Mouse (Mus musculus) heart, postnatal 14 days (tissue): ENCODE results near the gene Tbx15. TPM values are rescaled to one million over a fixed set of nuclear protein-coding genes. Genes with fewer than 3 reads are reported as not detected.
A peak's percentile ranks its signal among the peaks of the same experiment; 100 is the strongest.
"Not testable (repeated sequence)": the region's sequence is repeated elsewhere in the genome, so short reads cannot be mapped to it uniquely, and the experiment has no call there.

Source experiments
- DNase-seq, 2 experiments: peaks; one replicate each; pipeline ENCODE4 v3.0.0; 2021 to 2022
- intact Hi-C: fragments of 180-260 bp; cut with DNase I; formaldehyde crosslinking; loops from one replicate; pipeline ENCODE4 v1.15.1; 2025
- total RNA-seq, 2 experiments: library from RNA; stranded (reverse); gene quantifications; 2 replicates each; pipeline ENCODE4 v1.2.3; 2021

Tbx15 gene
- total RNA-seq, 2 experiments from 2014 or later, result 0.10 to 0.48 TPM

DNA sequence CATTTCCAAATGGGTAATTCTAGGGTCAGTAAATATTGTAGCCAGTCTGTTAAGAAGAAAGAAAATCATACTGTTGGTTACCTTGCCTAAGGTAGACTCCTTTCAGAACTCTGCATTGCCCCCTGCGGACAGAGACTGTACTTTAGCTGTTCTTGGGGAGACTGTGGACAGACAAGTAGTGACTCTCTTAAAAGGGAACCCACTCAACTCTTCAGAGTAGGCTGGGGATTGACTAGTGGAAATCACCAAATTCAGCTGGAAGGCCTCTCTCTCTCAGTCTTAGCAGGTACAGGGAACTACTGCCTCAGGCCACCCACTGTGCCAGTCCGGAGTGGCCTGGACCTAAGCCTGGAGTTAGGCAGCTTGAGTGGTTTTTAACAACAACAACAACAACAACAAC lies 21.8 kb downstream of the Tbx15 start:
- intact Hi-C loops, result no loop called here
- no peak for DNase-seq

DNA sequence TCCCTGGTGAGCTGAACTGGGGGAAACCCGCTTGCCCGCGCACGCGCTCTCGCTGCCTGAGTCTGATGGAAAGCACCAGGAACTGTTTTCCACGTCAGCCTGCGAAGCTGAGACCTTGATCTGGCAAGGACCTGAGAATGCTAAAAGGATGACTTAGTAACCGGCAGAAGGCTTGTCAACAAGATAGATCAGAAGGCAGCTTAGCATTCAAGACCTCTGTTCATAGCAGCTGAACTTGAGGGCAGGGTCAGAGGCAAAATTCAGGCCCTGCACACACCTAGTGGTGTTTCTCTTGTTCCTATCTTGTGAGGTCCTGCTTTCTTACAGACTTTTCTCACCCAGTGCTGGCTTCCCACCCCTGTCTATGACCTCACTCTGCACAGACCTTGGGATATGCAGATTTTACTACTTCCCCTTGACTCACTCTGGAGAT lies 23.3 kb downstream of the Tbx15 start:
- DNase-seq, result no peak
- intact Hi-C loops, result no loop called here

DNA sequence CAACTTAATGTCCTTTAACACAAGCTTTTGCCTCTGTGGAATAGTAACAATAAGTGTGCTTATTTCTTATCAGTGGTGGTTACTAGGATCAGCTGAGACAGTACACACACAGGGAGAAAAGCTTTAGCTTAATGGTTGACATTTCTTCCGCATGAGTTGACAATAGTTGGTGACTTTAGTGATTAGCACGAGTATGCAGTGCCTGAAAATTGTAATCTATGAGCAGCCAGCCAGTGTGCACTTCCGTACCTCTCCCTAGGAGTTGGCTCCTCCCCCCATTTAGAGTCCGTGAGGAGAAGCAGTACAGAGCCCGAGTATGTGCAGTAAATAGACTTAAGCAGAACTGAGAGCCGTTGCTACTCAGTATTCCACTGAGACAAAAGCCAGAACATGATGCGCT lies 24.5 kb downstream of the Tbx15 start:
- intact Hi-C loops, result no loop called here
- no peak for DNase-seq

DNA sequence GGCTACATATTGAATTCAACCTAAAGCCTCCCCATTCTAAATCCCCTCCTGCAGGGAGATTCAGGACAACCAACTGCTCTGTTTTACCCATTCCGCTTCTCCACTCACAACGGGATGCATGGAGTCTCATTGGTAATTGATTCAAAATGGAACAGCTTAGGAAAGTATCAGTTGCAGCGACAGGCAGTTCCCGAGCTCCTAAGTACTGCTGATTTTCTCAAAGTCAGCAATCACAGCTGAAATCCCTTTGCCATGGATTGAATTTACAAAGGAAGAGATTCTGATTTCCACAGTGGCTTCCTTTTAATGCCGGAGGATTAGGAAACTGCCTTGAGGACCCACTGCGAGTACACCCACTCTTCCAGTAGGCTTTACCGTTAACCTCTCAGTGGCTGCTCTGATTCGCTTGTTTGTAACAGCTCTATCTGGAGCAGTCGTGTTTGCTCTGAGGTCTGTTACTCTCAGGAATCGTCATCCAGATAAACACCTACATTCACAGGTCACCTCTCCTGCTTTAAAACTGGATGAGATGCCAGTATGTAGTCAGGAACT lies 26.6 kb downstream of the Tbx15 start:
- no peak for DNase-seq
- intact Hi-C loops, result no loop called here

GRCm38 (mm10) chr3:99277973-99278580 lies 37.9 kb downstream of the Tbx15 start:
- intact Hi-C loops, result no loop called here
- no peak for DNase-seq

GRCm38 (mm10) chr3:99279718-99280117 lies 39.5 kb downstream of the Tbx15 start:
- DNase-seq, result no peak
- intact Hi-C loops, result no loop called here

DNA sequence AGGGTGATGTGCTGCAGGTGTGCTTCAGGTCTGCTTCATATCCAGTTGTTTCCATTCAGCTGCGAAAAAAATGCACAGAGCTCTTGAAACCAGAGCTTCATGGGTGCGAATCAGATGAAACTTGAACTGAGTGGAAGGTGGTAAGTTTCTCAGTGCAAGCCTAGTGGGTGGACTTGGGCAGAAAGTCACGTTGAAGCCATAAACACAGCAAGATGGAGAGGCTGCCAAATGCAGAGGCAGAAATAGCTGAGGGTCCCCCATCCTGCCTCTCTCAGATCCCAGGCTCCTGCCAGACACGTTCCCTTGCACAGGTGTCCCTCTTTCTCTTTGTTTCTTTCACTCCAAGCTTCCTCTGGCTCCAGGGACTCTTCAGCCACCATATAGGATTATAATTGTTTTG lies 41.3 kb downstream of the Tbx15 start:
- DNase-seq, result no peak
- intact Hi-C loops, result no loop called here

- intact Hi-C loops, result no loop called here
- no peak for DNase-seq
Measured at GRCm38 (mm10) chr3:99288302-99288701, 48.1 kb downstream of the Tbx15 start.

DNA sequence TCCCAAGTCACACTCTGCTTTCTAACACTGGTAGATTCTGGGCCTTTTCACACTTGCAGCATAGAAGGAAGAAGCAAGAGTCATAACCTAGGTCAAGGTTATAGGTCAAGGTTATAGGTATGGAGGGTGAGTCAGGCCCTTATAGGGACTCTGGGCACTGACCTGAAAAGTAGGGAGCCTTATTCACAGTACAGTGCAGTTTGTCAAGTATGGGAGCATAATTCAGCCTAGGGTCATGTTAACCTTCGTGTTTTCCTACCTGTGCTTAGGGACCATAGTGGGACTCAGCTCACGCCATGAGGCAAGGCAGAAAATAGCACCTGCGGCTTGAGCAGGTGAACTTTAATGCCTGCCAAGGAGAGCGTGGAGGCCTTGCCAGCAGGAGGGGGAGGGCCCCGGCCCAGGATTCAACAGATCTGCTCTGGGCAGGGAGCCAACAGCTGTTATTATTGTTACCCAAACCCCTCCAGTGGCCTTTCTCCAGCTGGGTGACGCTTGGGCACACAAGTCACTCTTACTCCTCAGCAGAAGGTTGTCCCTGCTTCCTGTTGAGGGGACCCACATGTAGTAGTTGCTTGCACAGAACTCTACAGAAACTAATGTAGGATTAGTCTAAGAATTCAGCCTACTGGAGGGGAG lies 50.0 kb downstream of the Tbx15 start:
- peak; percentile 18 to 27 for DNase-seq
- intact Hi-C loops, result no loop called here

DNA sequence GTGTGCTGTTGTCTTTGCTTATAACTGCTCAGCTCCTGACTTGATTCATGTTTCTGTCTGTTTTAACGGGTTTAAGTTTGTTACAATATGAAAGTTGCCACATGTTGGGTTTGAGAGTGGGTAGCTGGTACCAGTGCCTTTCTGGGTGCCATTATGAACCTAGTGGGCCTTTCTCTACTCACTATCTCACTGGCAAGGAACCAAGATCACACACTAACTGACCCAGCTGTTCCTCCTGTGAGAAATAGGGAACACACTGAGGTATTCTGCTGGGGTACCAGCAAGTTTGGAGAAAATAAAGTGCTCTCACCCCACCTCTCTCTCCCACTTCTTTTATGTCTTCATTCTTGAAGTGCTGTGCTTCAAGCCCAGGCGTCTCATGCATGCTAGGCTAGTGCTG lies 50.7 kb downstream of the Tbx15 start:
- intact Hi-C loops, result no loop called here
- no peak for DNase-seq

- DNase-seq, result no peak
- intact Hi-C loops, result no loop called here
Measured at GRCm38 (mm10) chr3:99291386-99291785, 51.2 kb downstream of the Tbx15 start.

DNA sequence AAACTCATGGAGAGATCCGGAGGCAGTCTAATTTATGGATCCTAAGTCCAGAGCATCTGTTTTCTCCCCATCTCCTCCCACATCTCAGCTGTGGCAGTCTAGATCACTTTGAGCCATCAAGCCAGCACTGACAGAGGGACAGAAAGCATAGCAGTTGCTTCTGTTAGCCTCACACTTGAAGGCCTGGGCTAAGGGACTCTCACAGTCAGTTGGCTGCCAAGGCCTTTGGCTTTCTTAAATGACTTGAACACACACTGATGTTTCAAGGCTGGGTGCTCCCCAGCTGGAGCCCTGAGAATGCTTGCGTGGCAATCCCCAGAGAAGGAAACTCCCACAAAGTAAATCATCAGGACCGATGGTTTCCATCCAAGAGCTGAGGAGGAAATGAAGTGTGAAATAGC lies 52.4 kb downstream of the Tbx15 start:
- intact Hi-C loops, result no loop called here
- DNase-seq, result no peak

DNA sequence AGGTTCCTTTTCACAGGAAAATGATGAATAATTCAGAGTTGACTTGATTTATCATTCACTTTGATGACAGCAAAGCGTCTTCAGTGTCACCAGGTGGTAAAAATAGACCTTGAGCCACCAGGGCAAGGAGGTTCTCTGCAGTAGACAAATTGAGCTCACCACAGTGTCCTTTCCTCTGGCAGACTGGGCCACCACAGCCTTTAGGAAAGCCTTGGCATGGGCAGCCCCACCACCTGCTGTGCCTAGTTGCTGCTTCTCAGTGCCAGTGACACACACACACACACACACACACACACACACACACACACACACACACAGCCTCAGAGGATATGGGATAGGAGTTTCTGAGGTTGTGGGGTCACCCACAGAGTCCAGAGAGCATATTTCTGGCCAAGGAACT lies 54.0 kb downstream of the Tbx15 start:
- intact Hi-C loops, DNase-seq: not testable (repeated sequence)

DNA sequence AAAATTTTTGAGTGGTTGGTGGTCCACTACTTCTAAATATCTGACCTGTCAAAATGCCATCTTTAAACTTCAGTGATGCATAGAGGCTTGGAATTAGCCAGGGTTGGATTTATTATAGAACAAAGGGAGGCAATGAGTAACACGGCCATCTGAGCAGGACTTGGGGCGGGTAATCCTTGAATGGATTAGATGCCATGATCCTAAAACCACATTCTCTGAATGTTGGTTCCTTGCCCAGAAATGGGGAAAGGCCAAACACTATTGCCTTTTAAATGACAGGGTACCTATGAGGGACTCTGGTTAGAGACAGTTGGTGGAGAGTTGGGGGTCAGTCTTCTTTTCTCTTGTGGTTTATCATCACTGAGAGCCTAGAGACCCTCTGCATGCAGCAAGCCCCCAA lies 55.1 kb downstream of the Tbx15 start:
- intact Hi-C loops, result no loop called here

DNA sequence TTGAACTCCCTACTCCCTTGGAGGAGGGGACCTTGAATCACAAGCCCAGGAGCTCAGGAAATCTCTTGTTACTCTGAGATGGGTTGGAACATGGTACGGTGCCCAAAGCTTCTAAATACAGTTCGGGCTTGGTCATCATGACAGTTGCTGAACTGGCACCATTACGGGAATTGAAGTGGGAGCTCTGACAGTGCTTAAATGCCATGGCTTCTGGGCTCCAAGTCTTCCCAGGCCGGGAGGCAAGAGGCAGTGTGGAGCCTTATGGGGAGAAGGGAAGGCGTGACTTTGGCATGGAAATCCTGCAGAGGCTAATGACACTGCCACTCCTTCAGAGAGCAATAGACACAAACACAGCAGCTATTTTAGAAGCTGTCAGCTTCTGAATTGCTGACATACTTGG lies 56.0 kb downstream of the Tbx15 start:
- intact Hi-C loops, result no loop called here
- DNase-seq, result no peak

More for the DNA sequence above, 55.1 kb downstream of the Tbx15 start:
- DNase-seq, result no peak

DNA sequence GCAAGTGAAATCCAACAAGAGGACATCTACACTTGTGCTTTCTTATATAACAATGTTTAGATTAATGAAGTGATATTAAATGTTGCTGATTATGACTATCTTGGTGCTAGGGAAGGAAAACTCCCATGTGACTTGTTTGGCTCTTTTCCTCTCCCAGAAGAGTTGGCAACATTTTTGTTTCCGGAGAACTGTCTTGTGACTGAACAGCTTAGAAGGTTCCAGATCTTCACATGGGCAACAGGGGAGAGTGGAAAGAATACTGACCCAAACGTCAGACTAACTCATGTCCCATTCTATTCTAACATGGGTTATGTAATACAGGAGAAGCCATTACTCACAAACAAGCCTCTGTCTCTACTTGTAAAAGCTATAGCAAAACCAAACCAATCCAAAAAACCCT lies 60.7 kb downstream of the Tbx15 start:
- intact Hi-C loops, result no loop called here
- DNase-seq, result no peak

DNA sequence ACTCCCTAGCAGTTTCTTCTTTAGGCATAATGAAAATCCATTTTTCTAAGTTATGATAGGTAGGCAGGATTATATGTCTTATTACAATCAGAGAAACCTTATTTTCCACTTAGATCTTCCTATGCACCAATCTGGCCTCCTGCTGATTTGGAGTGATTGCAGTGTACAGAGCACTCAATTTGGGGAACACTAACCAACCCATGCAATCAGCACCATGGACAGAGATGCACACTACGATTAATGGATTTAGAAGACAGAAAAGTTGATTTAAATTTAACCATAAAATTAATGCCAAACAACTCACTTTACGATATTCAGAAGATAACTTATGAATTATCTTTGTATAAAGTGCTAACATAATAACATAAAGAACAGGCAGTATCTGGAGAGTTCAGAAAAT lies 70.7 kb downstream of the Tbx15 start:
- intact Hi-C loops, result no loop called here
- DNase-seq, result peak in 1 of 2 experiments; percentile 25

DNA sequence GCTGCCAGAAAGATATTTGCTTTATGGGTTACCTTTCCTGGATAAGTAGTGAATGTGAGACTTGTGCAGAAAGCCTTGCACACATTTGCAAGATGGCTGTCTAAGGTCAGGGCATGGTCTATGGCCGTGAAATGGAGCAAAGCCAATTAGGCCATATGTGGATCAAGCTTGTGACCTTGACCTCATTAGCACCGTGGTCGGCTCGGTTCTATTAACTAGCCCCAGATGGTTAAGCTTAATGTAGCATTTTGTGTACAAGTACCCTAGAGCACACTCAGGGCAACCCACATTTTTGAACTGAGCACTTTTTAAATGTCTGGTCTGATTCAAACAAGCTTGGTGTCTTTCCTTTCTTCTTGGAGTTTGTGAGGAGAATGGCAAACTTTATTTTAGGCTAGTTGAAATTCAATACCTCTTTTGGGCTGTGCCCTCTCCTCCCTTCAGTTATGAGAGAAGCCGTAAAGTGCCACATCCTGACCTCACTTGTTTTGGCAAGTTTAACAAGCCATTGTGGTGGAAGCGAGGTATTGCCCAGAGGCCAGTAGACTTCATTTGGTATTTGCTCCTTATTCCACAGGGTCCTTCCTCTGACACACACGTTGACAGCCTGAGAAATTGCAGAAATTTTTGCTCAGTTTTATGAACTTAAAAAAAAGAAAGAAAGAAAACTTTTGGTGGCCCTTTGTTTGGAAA lies 71.9 kb downstream of the Tbx15 start:
- intact Hi-C loops, result no loop called here
- DNase-seq, result no peak

- DNase-seq, result no peak
- intact Hi-C loops, result no loop called here
Measured at GRCm38 (mm10) chr3:99322345-99322744, 82.2 kb downstream of the Tbx15 start.

DNA sequence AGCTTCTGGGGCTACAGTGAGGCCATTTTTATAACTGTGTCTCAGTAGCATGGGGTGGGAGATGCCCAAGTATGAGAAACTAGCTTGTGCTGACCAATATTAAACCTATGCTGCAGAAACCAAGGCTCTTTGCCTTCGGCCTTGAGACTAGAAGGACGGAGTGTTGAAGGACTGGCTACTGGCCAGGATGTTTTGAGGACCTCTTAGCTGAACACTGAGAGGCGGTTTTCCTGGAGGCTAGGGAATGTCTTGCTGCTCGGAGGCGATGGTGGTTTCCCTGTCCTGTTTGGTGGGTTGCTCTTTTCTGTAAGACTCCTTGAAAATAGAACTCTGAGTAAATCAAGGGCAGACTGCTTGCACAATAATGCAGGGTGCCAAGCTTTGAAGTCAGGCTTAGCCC lies 89.1 kb downstream of the Tbx15 start:
- no peak for DNase-seq
- intact Hi-C loops, result no loop called here

GRCm38 (mm10) chr3:99331086-99331485 lies 90.9 kb downstream of the Tbx15 start:
- intact Hi-C loops, result no loop called here
- no peak for DNase-seq

GRCm38 (mm10) chr3:99336866-99337265 lies 96.7 kb downstream of the Tbx15 start:
- intact Hi-C loops, result no loop called here
- DNase-seq, result no peak
